Mouse (Mus musculus): Measurements from ENCODE around the gene Celsr2.

The Celsr2 gene

GRCm38 (mm10) chr3:108378875-108379663 is 36.3 kb downstream of the Celsr2 start:
- DNase-seq, result no peak

- DNase-seq, result no peak
These were observed 42.7 kb downstream of the Celsr2 start for GRCm38 (mm10) chr3:108372691-108373090.

GRCm38 (mm10) chr3:108372274-108372673 is 43.1 kb downstream of the Celsr2 start:
- DNase-seq, result no peak

- no peak for DNase-seq
These were observed 46.6 kb downstream of the Celsr2 start for GRCm38 (mm10) chr3:108368721-108369120.

- DNase-seq, result no peak
These were observed 47.5 kb downstream of the Celsr2 start for GRCm38 (mm10) chr3:108367828-108368227.

- no peak for DNase-seq
These were observed 48.2 kb downstream of the Celsr2 start for GRCm38 (mm10) chr3:108367173-108367572.

- DNase-seq, result no peak
These were observed 50.9 kb downstream of the Celsr2 start, which contains the start of gene Mybphl for GRCm38 (mm10) chr3:108364270-108364995. Gene Mybphl (plus strand): TSS chr3:108364911.

- no peak for DNase-seq
These were observed 51.7 kb downstream of the Celsr2 start for GRCm38 (mm10) chr3:108363626-108364025.

GRCm38 (mm10) chr3:108360894-108361293 is 54.5 kb downstream of the Celsr2 start:
- no peak for DNase-seq

- no peak for DNase-seq
These were observed 56.9 kb downstream of the Celsr2 start for GRCm38 (mm10) chr3:108358445-108358844.

- no peak for DNase-seq
These were observed 58.3 kb downstream of the Celsr2 start for GRCm38 (mm10) chr3:108357051-108357450.

GRCm38 (mm10) chr3:108355245-108355644 is 60.1 kb downstream of the Celsr2 start:
- no peak for DNase-seq

- DNase-seq, result no peak
These were observed 67.0 kb downstream of the Celsr2 start for GRCm38 (mm10) chr3:108348376-108348775.

- DNase-seq, result no peak
These were observed 69.5 kb downstream of the Celsr2 start for GRCm38 (mm10) chr3:108345855-108346254.

- no peak for DNase-seq
These were observed 73.2 kb downstream of the Celsr2 start for GRCm38 (mm10) chr3:108342185-108342584.

GRCm38 (mm10) chr3:108341040-108341439 is 74.3 kb downstream of the Celsr2 start:
- DNase-seq, result no peak

All from right cerebral cortex, postnatal 14 days (tissue).